Mouse (Mus musculus): ENCODE measurements around the gene Mlx. TPM values are rescaled to one million over a fixed set of nuclear protein-coding genes. Genes with fewer than 3 reads are reported as not detected.
A peak's percentile ranks its signal among the peaks of the same experiment; 100 is the strongest.

The Mlx gene
- polyA plus RNA-seq, 1 experiment from 2014 or later = 65.0 TPM

DNA sequence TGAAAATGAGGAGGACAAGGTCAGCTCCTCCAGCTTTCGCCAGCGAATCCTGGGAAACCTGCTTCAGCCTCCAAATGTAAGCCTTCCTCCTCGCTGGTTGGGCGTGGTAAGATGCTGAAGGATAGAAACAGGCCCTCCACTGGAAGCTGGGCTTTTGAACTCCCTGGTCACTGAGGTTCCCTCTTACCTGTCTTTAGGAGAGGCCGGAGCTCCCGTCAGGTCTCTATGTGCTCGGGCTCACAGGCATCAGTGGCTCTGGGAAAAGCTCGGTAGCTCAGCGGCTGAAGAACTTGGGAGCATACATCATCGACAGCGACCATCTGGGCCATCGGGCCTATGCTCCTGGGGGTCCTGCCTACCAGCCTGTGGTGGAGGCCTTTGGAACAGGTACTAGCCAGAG, 2.3 kb upstream of the Mlx start:
- H3K4me1 ChIP-seq (replicated peaks) = peaks cover 38% of the 10 kb centered on the region
- peaks cover 7% of the 10 kb centered on the region for H3K36me3 ChIP-seq
- WGBS = 92% methylated on average over 12 of the region's 12 CpGs
- H3K27me3 ChIP-seq (replicated peaks) = peaks cover 11% of the 10 kb centered on the region
- ATAC-seq = no peak
- no peak overlapping the region for H3K4me2 ChIP-seq (replicated peaks)
- H3K9ac ChIP-seq = no peak overlapping the region
- no peak overlapping the region for H3K27ac ChIP-seq
- no peak overlapping the region for H3K4me3 ChIP-seq (replicated peaks)
- no peaks in the 10 kb centered on the region for H3K9me3 ChIP-seq

GRCm38 (mm10) chr11:101085617-101086322, 1.3 kb upstream of the Mlx start:
- no peak overlapping the region; the same call in 1 of the 2 replicates for H3K4me2 ChIP-seq (replicated peaks)
- peaks cover 16% of the 10 kb centered on the region for H3K36me3 ChIP-seq
- H3K4me3 ChIP-seq (replicated peaks) = no peak overlapping the region
- H3K4me1 ChIP-seq (replicated peaks) = peaks cover 38% of the 10 kb centered on the region
- H3K9ac ChIP-seq = peak overlapping the region; percentile 70; the same call in 1 of the 2 replicates
- ATAC-seq = no peak
- peaks cover 1% of the 10 kb centered on the region for H3K27me3 ChIP-seq (replicated peaks)
- 92% methylated on average over 18 of the region's 18 CpGs for WGBS
- no peak overlapping the region; the same call in 1 of the 2 replicates for H3K27ac ChIP-seq
- H3K9me3 ChIP-seq = no peaks in the 10 kb centered on the region

DNA sequence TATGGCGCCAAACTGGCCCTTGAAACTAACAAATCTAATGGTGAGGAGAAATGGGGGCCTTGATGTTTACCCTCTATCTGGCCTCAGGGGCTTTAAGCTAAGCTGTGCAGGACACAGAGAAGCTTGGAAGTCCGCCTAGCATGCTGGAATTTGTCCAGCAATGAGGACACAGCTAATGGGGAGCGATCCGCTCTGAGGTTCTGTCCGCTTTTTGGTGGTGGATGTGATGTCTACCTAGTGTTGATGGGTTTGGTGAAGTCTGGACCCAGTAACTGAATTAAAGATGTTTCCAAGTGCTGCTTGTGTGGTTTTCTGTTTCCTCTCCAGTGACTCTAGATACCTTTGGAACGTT, 778 bp upstream of the Mlx start:
- peak overlapping the region; percentile 82 for H3K4me2 ChIP-seq (replicated peaks)
- 79% methylated on average over 6 of the region's 6 CpGs for WGBS
- H3K27me3 ChIP-seq (replicated peaks) = no peaks in the 10 kb centered on the region
- peak overlapping the region; percentile 89 for H3K27ac ChIP-seq
- H3K9ac ChIP-seq = peak overlapping the region; percentile 70
- no peak for ATAC-seq
- H3K36me3 ChIP-seq = peaks cover 21% of the 10 kb centered on the region
- peaks cover 38% of the 10 kb centered on the region for H3K4me1 ChIP-seq (replicated peaks)
- peak overlapping the region; percentile 65; the same call in 1 of the 2 replicates for H3K4me3 ChIP-seq (replicated peaks)
- H3K9me3 ChIP-seq = no peaks in the 10 kb centered on the region

- Histone ChIP-seq H3K4me3 (replicated peaks) (peak overlapping the region; percentile 65), H3K4me2 (replicated peaks) (peak overlapping the region; percentile 82), H3K9ac (peak overlapping the region; percentile 70), H3K4me1 (replicated peaks) (peaks cover 38% of the 10 kb centered on the region), H3K9me3 (no peaks in the 10 kb centered on the region), H3K36me3 (peaks cover 31% of the 10 kb centered on the region), H3K27me3 (replicated peaks) (no peaks in the 10 kb centered on the region), H3K27ac (peak overlapping the region; percentile 89)
- WGBS = 8% methylated on average over 8 of the region's 8 CpGs
- peak; percentile 25 for ATAC-seq
Measured at GRCm38 (mm10) chr11:101087682-101088055, 592 bp downstream of the Mlx start.

DNA sequence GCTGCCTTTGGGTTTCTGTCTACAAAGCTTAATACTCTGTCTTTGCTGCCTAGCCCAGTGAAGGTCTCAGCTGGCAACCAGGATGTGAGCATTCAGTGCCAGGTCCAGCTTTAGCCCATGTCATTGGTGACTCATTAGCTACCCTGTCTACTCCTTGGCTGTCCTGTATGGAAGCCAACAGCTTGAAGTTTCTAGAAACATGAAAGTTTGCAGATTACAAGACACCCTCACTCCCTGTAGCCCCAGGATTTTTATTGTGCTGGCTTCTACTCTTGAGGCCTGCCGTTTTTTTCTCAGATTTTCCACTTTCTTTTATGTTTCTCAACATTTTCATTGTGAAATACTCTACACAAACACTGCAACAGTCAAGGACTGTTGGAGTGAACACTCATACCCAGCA, 2.9 kb downstream of the Mlx start:
- peaks cover 31% of the 10 kb centered on the region for H3K4me1 ChIP-seq (replicated peaks)
- no peak for ATAC-seq
- H3K36me3 ChIP-seq = peaks cover 34% of the 10 kb centered on the region
- no peak overlapping the region for H3K9ac ChIP-seq
- no peaks in the 10 kb centered on the region for H3K9me3 ChIP-seq
- no peak overlapping the region for H3K27ac ChIP-seq
- no peak overlapping the region for H3K4me2 ChIP-seq (replicated peaks)
- no peaks in the 10 kb centered on the region for H3K27me3 ChIP-seq (replicated peaks)
- WGBS = 85% methylated on average over 1 of the region's 1 CpGs
- no peak overlapping the region for H3K4me3 ChIP-seq (replicated peaks)

DNA sequence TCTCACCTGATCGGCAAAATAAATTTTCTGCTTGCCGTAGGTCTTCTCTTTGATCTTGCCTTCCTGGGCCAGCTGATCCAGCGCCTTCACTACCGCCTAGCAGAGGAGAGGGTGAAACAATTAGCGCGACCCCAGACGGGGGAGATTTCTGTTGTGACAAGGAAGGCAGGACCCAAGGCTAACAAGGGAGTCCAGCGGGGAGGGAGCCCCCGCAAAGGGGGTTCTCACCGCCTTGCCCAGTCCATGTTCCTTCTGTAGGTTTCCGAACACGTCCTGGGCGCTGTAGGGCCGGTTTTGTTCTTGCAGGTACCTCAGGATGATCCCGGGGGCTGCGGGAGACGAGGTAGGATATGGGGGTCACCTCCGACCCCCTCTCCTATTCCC, 7.8 kb downstream of the Mlx start:
- Histone ChIP-seq H3K27ac (peak overlapping the region; percentile 95; the same call in 1 of the 2 replicates), H3K36me3 (peaks cover 45% of the 10 kb centered on the region), H3K9me3 (no peaks in the 10 kb centered on the region), H3K4me1 (replicated peaks) (peaks cover 11% of the 10 kb centered on the region), H3K27me3 (replicated peaks) (no peaks in the 10 kb centered on the region), H3K9ac (peak overlapping the region; percentile 78), H3K4me2 (replicated peaks) (peak overlapping the region; percentile 95), H3K4me3 (replicated peaks) (peak overlapping the region; percentile 81)
- ATAC-seq = peak; percentile 48
- WGBS = under 1% methylated on average over 18 of the region's 18 CpGs

DNA sequence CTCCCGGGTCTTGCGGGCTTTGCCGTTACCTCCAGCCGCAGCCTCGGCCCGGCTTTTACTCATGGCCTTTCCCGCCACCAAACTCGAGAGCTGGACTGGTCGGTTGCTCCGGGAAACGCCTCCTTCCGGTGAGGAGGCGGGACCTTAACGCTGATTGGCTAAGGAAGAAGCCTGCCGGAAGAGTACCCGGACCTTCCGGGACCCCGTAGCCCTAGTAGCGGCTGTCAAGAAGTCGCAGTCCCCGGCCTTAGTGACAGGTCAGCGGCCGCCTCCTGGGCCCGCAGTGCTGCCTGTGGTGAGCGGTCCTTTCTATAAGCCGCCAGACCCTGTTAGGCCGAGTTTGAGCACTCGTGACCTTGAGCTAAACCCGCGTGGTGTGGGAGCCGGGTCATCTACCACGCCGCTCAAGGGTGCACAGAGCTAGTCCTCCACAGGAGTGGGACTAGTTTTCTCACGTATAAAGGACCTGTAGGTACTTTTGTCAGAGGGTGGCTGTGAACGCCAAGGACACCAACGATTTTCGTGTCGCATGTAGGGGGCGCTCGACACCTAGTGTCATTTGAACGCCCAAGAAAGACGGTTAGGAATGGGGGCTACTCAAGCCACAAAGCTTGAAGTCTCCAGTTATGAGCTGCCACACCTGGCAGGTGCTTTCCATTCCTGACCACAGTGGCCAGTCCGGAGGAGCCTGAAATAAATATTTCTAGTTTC, 8.4 kb downstream of the Mlx start, which contains the start of gene Psmc3ip:
Gene Psmc3ip, minus strand, starts transcription at position 123 of the 711 bp plus-strand sequence.
- Histone ChIP-seq H3K4me3 (replicated peaks) (peak within 1 kb of the TSS; percentile 81), H3K27me3 (replicated peaks) (no peaks in the 10 kb centered on the region), H3K36me3 (peaks cover 39% of the 10 kb centered on the region), H3K4me2 (replicated peaks) (peak within 1 kb of the TSS; percentile 95), H3K27ac (peak within 1 kb of the TSS; percentile 95), H3K9me3 (no peaks in the 10 kb centered on the region), H3K9ac (peak within 1 kb of the TSS; percentile 78), H3K4me1 (replicated peaks) (peaks cover 11% of the 10 kb centered on the region)
- ATAC-seq = peak; percentile 98
- under 1% methylated on average over 43 of the region's 43 CpGs for WGBS

DNA sequence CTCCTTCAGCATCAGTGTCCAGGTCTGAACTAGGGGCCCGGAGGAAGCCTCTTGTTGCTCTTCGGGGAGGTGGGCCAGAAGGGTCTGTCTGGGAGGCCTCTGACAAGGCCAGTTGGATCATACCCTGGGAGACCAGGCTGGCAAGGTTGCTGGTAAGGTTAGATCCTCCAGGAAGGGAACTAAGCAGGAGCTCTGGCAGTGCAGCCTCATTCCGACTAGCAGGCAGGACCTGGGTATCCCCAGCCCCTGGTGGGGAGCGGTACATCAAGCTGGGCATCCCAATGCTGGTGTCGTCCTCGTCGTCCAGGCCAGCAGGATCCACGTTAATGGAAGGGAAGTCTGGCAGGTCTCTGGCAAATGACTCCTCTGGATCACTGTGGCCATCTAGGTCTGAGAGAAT, 11.2 kb downstream of the Mlx start:
- Histone ChIP-seq H3K4me3 (replicated peaks) (no peak overlapping the region), H3K9me3 (no peaks in the 10 kb centered on the region), H3K4me1 (replicated peaks) (peaks cover 11% of the 10 kb centered on the region), H3K27me3 (replicated peaks) (no peaks in the 10 kb centered on the region), H3K36me3 (peaks cover 31% of the 10 kb centered on the region), H3K4me2 (replicated peaks) (no peak overlapping the region), H3K9ac (no peak overlapping the region), H3K27ac (no peak overlapping the region)
- no peak for ATAC-seq
- 84% methylated on average over 8 of the region's 8 CpGs for WGBS

DNA sequence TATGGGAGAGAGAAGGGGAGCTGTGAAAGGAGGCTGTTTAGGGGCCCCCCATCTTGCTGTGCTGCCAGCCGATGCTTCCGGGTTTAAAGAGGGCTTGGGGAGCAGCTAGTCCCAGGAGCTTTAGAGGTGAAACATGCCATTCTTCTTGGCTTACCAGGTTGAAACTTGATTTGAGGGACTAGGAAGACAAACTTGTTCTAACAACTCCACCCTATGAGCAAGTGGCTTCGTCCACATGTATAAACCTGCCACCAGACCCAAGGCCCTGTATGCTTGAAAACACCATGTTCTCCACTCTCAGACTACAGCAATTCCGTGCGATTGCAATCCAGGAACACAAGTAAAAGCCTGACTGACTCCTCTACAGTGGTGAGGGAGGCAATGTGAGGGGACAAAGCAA, 15.9 kb downstream of the Mlx start:
- no peak overlapping the region for H3K27ac ChIP-seq

GRCm38 (mm10) chr11:101109351-101109750, 22.3 kb downstream of the Mlx start:
- ATAC-seq = no peak
- 83% methylated on average over 4 of the region's 4 CpGs for WGBS
- no peak overlapping the region for H3K4me3 ChIP-seq (replicated peaks)

More for the DNA sequence above, 15.9 kb downstream of the Mlx start:
- 94% methylated on average over 5 of the region's 5 CpGs for WGBS
- no peak for ATAC-seq
- Histone ChIP-seq H3K4me1 (replicated peaks) (no peaks in the 10 kb centered on the region), H3K4me2 (replicated peaks) (no peak overlapping the region), H3K36me3 (peaks cover 20% of the 10 kb centered on the region), H3K9ac (no peak overlapping the region), H3K9me3 (no peaks in the 10 kb centered on the region), H3K4me3 (replicated peaks) (no peak overlapping the region), H3K27me3 (replicated peaks) (no peaks in the 10 kb centered on the region)

GRCm38 (mm10) chr11:101110708-101111107, 23.6 kb downstream of the Mlx start:
- H3K4me3 ChIP-seq (replicated peaks) = no peak overlapping the region
- H3K36me3 ChIP-seq = no peaks in the 10 kb centered on the region; the same call in 1 of the 2 replicates
- 0 out of 2 replicates have a peak, but pooled peaks have one; percentile 36 for ATAC-seq
- no peaks in the 10 kb centered on the region for H3K9me3 ChIP-seq
- no peak overlapping the region for H3K27ac ChIP-seq
- no peak overlapping the region for H3K9ac ChIP-seq
- WGBS = 48% methylated on average over 5 of the region's 5 CpGs
- no peak overlapping the region for H3K4me2 ChIP-seq (replicated peaks)
- no peaks in the 10 kb centered on the region for H3K27me3 ChIP-seq (replicated peaks)
- H3K4me1 ChIP-seq (replicated peaks) = peaks cover 2% of the 10 kb centered on the region; the same call in 1 of the 2 replicates

More at GRCm38 (mm10) chr11:101109351-101109750, 22.3 kb downstream of the Mlx start:
- H3K27ac ChIP-seq = no peak overlapping the region
- H3K4me2 ChIP-seq (replicated peaks) = no peak overlapping the region
- peaks cover 2% of the 10 kb centered on the region; the same call in 1 of the 2 replicates for H3K4me1 ChIP-seq (replicated peaks)
- no peaks in the 10 kb centered on the region for H3K9me3 ChIP-seq
- H3K9ac ChIP-seq = no peak overlapping the region
- H3K27me3 ChIP-seq (replicated peaks) = no peaks in the 10 kb centered on the region
- H3K36me3 ChIP-seq = no peaks in the 10 kb centered on the region; the same call in 1 of the 2 replicates

DNA sequence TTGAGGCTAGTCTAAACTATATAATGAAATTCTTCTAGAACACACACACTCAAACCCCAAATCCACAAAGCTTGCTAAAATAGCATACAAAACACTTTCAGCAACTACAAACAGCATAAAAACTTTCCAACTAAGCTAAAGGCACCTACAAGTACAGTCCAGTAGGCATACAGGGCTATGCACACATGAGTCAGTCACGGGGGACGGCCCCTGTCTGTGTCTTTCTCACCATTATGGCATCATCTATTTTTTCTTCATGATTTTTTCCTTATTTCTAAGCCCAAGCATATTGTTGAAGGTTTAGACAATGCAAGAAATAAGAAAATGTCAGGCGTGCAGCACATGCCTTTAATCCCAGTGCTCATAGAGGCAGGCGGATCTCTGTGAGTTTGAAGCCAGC, 24.1 kb downstream of the Mlx start:
- Histone ChIP-seq H3K27ac (no peak overlapping the region), H3K9me3 (no peaks in the 10 kb centered on the region), H3K27me3 (replicated peaks) (no peaks in the 10 kb centered on the region), H3K4me2 (replicated peaks) (no peak overlapping the region), H3K9ac (no peak overlapping the region), H3K4me1 (replicated peaks) (peaks cover 5% of the 10 kb centered on the region; the same call in 1 of the 2 replicates), H3K4me3 (replicated peaks) (no peak overlapping the region), H3K36me3 (no peaks in the 10 kb centered on the region; the same call in 1 of the 2 replicates)
- ATAC-seq = no peak
- WGBS = 92% methylated on average over 4 of the region's 4 CpGs

Measured in intestine, embryonic 15.5 days (tissue).